Mouse (Mus musculus) liver, adult 2 months (tissue): ENCODE results near the gene Cs. TPM values are rescaled to one million over a fixed set of nuclear protein-coding genes. Genes with fewer than 3 reads are reported as not detected.

Experiments used
- DNase-seq: peaks from one replicate; pipeline ENCODE4 v3.0.0-alpha.2; 2011; ENCODE audit warnings: low read depth, low spot score; ENCODE audit errors: extremely low read depth
- H3K27ac ChIP-seq: fragments of 200-500 bp; replicated peaks from 2 replicates; pipeline ENCODE4 v1.5.1; 2012; ENCODE audit warnings: low read depth, mild to moderate bottlenecking, control low read depth, inconsistent platforms, low read length; ENCODE audit not compliant: insufficient read depth
- H3K27me3 ChIP-seq: fragments of 200-500 bp; 2 replicates; pipeline ENCODE4 v1.6.1; 2012; ENCODE audit warnings: mild to moderate bottlenecking, moderate library complexity, low read length, inconsistent platforms; ENCODE audit not compliant: control insufficient read depth, insufficient read depth
- H3K36me3 ChIP-seq: fragments of 200-500 bp; 2 replicates; pipeline ENCODE4 v1.6.1; 2012; ENCODE audit warnings: low read length, inconsistent platforms; ENCODE audit not compliant: control insufficient read depth, insufficient read depth
- H3K4me1 ChIP-seq: fragments of 200-500 bp; 2 replicates; pipeline ENCODE4 v1.6.1; 2011; ENCODE audit warnings: low read length; ENCODE audit not compliant: control insufficient read depth, insufficient read depth
- H3K4me3 ChIP-seq: fragments of 200-500 bp; 2 replicates; pipeline ENCODE4 v1.5.1; 2011; ENCODE audit warnings: low read depth, mild to moderate bottlenecking, control low read depth, low read length, moderate library complexity; ENCODE audit not compliant: insufficient read depth
- H3K79me2 ChIP-seq: fragments of 200-500 bp; 2 replicates; pipeline ENCODE4 v1.6.1; 2012; ENCODE audit warnings: inconsistent platforms, mild to moderate bottlenecking, low read length, moderate library complexity; ENCODE audit not compliant: control insufficient read depth, insufficient read depth
- H3K9ac ChIP-seq: fragments of 200-500 bp; 2 replicates; pipeline ENCODE4 v1.6.1; 2012; ENCODE audit warnings: low read depth, mild to moderate bottlenecking, control low read depth, inconsistent platforms, low read length
- CTCF ChIP-seq: fragments of 200-500 bp; IDR thresholded peaks from 2 replicates; pipeline ENCODE4 v1.5.1; 2011; ENCODE audit warnings: low read depth, low read length, control low read depth
- POLR2A ChIP-seq: fragments of 200-500 bp; IDR thresholded peaks from 2 replicates; pipeline ENCODE4 v1.6.1; 2011; ENCODE audit warnings: low read length, control low read depth; ENCODE audit not compliant: insufficient read depth; ENCODE audit errors: extremely low read depth
- WGBS: fragments of 180-500 bp; shearing (Covaris S2); methylation state at CpG from one replicate; pipeline ENCODE4 v1.1.7; 2018; 5-methylcytosine and 5-hydroxymethylcytosine counted together
- polyA plus RNA-seq: library from polyadenylated mRNA; depleted of rRNA; stranded (reverse); fragments of >200 nt; gene quantifications from 2 replicates; pipeline ENCODE4 v1.2.3, GENCODE M21; 2012
- total RNA-seq: library from RNA; depleted of rRNA; stranded (reverse); fragments of >200 nt; gene quantifications from 2 replicates; pipeline ENCODE4 v1.2.3, GENCODE M21; 2014

Gene Cs
- total and polyA plus RNA-seq, 2 experiments = 57.1 to 115 TPM

DNA sequence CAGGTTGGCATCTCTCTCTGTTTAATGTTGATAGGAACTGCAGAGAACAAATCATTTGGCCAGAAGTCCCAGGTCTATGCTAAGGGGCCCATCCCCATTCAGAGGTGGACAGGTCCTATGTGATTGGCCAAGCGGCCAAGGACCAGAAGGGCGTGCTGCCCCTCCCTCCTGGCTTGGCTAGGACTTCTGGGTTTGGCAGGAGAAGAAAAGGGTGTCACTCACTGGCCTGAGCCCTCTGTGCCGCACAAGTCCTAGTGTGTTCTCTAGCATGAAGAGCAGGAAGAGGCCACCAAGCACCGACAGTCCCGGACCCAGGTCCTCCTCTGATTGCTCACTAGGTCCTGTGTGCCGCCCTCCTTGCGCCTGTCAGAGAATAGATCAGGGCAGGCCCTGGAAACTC, 59.9 kb downstream of the Cs start:
- no peak for TF ChIP-seq POLR2A
- TF ChIP-seq CTCF = no peak
- H3K9ac ChIP-seq = no peak overlapping the region
- no peak overlapping the region for H3K4me3 ChIP-seq
- H3K27ac ChIP-seq = no peak overlapping the region
- H3K27me3 ChIP-seq = no peaks in the 10 kb centered on the region
- WGBS = 49% methylated on average over 7 of the region's 7 CpGs
- peaks cover 11% of the 10 kb centered on the region; the same call in 1 of the 2 replicates for H3K4me1 ChIP-seq
- DNase-seq = peak; percentile 64
- no peaks in the 10 kb centered on the region for H3K79me2 ChIP-seq
- H3K36me3 ChIP-seq = no peaks in the 10 kb centered on the region; the same call in 1 of the 2 replicates

DNA sequence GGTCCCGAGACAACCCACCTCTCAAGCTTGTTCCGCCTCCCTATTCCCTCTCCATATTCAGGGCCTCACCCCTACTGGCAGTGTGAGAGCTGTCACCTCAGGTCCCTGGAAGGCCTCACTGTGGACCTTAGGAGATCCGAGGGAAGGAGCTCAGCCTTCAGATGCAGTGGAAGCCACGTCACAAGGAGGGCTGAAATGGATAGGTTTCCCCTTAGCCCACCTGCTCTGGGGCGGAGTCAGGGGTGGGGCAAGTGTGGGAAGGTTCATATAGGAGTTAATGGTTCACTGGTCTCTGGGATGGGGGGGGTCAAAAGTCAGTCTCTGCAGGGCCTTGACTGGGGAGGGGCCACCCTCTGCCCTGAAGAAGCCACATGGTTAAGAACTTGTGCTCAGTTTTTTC, 62.8 kb downstream of the Cs start:
- TF ChIP-seq CTCF (no peak), POLR2A (no peak)
- Histone ChIP-seq H3K4me3 (no peak overlapping the region), H3K79me2 (no peaks in the 10 kb centered on the region), H3K27ac (no peak overlapping the region), H3K9ac (no peak overlapping the region), H3K27me3 (no peaks in the 10 kb centered on the region), H3K4me1 (peaks cover 11% of the 10 kb centered on the region; the same call in 1 of the 2 replicates), H3K36me3 (no peaks in the 10 kb centered on the region)
- WGBS = 56% methylated on average over 5 of the region's 5 CpGs
- no peak for DNase-seq

DNA sequence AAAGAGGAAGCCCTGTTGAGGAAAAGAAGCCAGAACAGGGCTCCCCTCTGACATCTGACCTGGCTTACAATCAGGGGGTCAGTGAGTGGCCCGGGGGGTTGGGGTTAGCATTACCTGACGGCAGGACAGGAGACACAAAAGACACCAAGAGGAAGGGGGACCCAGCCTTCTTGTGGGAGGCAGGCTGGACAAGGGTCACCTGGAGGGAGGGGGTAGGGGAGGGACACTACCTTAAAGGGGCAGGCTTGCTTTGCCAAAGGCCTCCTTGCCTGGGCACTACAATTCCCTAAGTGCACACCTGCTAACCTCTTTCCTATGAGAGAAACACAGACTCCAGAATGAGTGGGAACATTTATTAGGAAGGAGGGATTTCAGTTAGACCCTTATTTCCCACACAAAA, 63.5 kb downstream of the Cs start, which contains the start of gene Slc39a5:
Gene Slc39a5, minus strand, starts transcription at position 174 of the 400 bp plus-strand sequence.
- H3K9ac ChIP-seq = no peak within 1 kb of the TSS

DNA sequence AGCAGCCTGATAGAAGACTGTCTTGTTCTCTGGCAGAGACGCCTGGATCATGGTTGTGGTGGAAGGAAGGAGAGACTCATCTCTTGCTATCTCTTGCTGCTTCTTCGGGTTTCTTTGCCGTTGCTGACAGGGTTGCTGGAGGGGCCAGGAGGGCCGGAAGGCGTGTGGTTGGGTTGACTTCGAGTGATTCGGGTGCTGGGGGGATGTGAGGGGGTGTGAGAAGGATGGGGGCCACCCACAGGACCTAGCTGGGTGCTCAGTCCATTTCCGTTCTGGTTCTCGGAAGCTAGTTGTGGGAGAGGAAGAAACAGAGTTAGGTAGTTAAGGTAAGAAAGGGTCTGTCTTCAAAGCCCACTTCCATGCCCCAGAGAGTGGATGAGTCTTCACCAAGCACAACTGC, 64.1 kb downstream of the Cs start:
- TF ChIP-seq CTCF = no peak
- TF ChIP-seq POLR2A = no peak
- Histone ChIP-seq H3K79me2 (no peaks in the 10 kb centered on the region), H3K27me3 (no peaks in the 10 kb centered on the region), H3K4me1 (no peaks in the 10 kb centered on the region), H3K9ac (no peak overlapping the region), H3K36me3 (no peaks in the 10 kb centered on the region), H3K27ac (no peak overlapping the region), H3K4me3 (no peak overlapping the region)
- DNase-seq = no peak
- WGBS = 78% methylated on average over 9 of the region's 9 CpGs

More for the DNA sequence above, 63.5 kb downstream of the Cs start, which contains the start of gene Slc39a5:
- H3K36me3 ChIP-seq = no peaks in the 10 kb centered on the region
- no peak within 1 kb of the TSS for H3K4me3 ChIP-seq
- 15% methylated on average over 2 of the region's 2 CpGs for WGBS
- no peak for DNase-seq
- H3K27me3 ChIP-seq = no peaks in the 10 kb centered on the region
- no peak for TF ChIP-seq POLR2A
- no peak for TF ChIP-seq CTCF
- H3K4me1 ChIP-seq = peaks cover 5% of the 10 kb centered on the region; the same call in 1 of the 2 replicates
- H3K27ac ChIP-seq = no peak within 1 kb of the TSS
- H3K79me2 ChIP-seq = no peaks in the 10 kb centered on the region

DNA sequence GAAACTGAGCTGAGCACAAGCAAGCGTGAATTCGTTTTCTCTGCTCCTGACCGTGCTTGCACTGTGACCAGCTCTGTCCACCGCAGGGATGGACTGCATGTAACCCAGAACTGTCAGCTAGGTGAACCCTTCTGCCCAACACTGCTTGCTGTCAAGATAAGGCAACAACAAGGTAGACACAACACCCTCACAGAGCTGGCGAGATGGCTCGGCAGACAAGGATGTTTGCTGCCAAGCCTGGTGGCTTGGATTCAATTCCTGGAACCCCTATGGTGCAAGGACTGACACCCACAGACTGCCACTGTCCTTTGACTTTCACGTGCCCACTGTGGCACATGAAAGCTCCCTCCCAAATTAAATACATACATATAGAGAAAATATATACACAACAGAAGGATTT, 66.4 kb downstream of the Cs start:
- no peaks in the 10 kb centered on the region; the same call in 1 of the 2 replicates for H3K36me3 ChIP-seq
- no peaks in the 10 kb centered on the region for H3K79me2 ChIP-seq
- TF ChIP-seq CTCF (no peak), POLR2A (no peak)
- H3K9ac ChIP-seq = no peak overlapping the region
- H3K27me3 ChIP-seq = no peaks in the 10 kb centered on the region
- H3K27ac ChIP-seq = no peak overlapping the region
- peaks cover 5% of the 10 kb centered on the region for H3K4me1 ChIP-seq
- no peak for DNase-seq
- WGBS = 60% methylated on average over 7 of the region's 7 CpGs
- H3K4me3 ChIP-seq = no peak overlapping the region
